Mouse (Mus musculus) bone marrow, adult 2 months (tissue): Measurements from ENCODE around the gene Cdx4.

Experiments
- CTCF ChIP-seq: fragments of 200-500 bp; IDR thresholded peaks from 2 replicates; pipeline ENCODE4 v1.5.1; 2011; ENCODE audit warnings: low read length, control low read depth; ENCODE audit not compliant: control insufficient read depth, insufficient read depth
- POLR2A ChIP-seq: fragments of 200-500 bp; IDR thresholded peaks from 2 replicates; pipeline ENCODE4 v1.6.1; 2011; ENCODE audit warnings: low read depth, mild to moderate bottlenecking, control low read depth, low read length, borderline replicate concordance; ENCODE audit not compliant: control insufficient read depth

DNA sequence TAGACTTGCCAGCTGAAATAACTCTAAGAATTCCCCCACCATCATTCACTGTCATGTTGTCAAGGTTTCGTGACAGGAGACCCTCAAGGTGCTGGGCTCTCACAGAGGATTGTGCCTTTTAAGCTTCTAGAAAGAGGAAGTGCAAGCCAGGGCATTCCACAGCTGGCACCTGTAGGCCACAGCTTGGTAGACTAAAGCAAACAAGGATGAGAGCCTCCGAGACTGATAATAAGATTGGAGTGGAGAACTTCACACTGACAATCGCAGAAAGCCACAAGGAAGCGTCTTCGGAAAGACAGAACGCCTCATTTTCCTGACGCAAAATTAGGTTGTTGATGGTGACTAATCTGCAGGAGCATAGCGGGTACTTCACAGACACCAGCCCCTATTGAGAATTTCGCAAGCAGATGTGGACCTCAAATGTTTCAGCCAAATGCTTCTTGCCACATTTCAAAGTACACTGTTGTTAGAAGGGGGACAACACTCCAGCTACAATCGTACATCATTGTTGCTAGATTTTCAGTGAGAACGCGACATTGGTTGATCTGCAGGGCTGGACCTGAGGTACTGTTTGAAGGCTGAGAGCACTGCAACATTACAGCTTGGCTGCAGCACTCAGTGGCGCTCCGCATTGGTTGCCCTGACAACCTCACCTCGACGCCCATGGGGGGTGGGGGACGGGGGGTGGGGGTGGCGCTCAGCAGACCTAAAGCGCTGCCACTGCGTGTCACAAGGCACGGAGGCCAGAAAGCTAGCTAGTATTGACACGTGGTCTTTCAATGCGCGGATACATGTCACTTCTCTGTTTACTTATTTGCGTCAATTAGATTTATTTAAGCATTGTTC is 32.5 kb upstream of the Cdx4 start:
- TF ChIP-seq CTCF (no peak), POLR2A (no peak)
